ENCODE assay signal across 9 mouse cellular contexts in the genomic region with DNA sequence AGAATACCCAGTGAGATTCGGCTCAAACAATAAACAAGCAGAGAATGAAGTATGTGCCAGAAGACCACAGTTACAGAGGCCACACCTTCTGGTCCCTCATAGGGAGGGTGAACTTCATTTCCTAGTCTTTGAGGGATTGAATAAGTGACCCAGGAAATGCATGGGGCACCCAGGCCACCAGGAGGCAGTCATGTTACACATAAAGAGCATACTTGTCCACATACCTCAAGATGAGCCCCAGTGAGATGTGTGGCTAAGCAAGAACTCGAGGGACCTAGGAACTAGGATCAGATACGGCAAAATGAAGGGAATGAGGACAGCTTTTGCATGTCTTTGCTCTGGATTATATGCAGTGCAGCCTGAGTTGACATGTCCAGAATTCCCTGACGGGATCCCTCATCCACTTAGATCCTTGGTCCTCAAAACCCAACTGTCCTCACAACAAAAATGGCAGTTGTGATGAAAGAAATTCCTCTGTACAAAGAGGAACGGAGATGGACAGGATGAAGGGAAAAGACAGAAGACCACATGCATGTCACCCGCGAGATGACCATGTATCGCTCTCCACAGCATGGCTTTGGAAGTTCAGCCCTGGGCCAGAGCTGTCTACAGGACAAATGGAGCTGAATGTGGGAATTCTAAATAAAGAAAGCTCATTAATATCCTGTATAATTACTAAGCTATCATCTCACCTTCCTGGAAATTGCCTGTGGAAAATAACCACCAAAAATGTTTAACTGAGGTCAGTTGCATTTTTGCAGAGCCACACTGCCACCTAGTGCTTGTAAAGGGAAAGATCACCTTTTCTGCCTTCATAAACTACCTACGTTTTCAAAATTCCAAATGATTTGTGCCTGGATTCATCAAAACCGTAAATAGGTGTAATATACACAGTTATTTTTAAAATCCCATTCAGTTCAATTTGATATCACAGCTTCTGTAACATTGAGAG. TPM values are rescaled to one million over a fixed set of nuclear protein-coding genes. Genes with fewer than 3 reads are reported as not detected.
A peak's percentile ranks its signal among the peaks of the same experiment; 100 is the strongest.
DNase-seq lines count a peak whose midpoint lies in the region; ATAC-seq and TF ChIP-seq lines count a peak whose summit lies in the region.
"Had no signal": no experiment of that assay in that cellular context is flagged by ENCODE, and none has a peak within 500 bp of the region (broad histone marks: within the 10 kb centered on the region; RNA-seq: fewer than 3 reads in every experiment).

No protein-coding gene starts in this region.

- no peak for ATAC-seq in G1E (ENCODE audit: extremely low read depth, insufficient number of reproducible peaks, low FRiP score, poor library complexity, severe bottlenecking)
- no peak for ATAC-seq in limb, embryonic 11.5 days (ENCODE audit: insufficient number of reproducible peaks, low FRiP score, low TSS enrichment, low read depth)

- no peaks in the 10 kb centered on the region for H3K9me3 ChIP-seq in G1E (replicated peaks)
- no peaks in the 10 kb centered on the region for H3K9me3 ChIP-seq in limb, embryonic 11.5 days (ENCODE audit: control insufficient read depth, low read length)

- H3K4me2 ChIP-seq in limb, embryonic 11.5 days (ENCODE audit: low read depth, severe bottlenecking): no peak overlapping the region

- H3K27ac ChIP-seq in limb, embryonic 11.5 days (replicated peaks; ENCODE audit: low read depth, low read length): no peak overlapping the region

- no peak overlapping the region for H3K9ac ChIP-seq in limb, embryonic 11.5 days (ENCODE audit: low read length)

- 72% methylated on average over 10 of the region's 10 CpGs for WGBS in limb, embryonic 11.5 days

- 0 out of 2 replicates have a peak, but pooled peaks cover under 1% of the 10 kb centered on the region for H3K27me3 ChIP-seq in G1E (ENCODE audit: insufficient read depth, low read length)
- H3K27me3 ChIP-seq in limb, embryonic 11.5 days (ENCODE audit: control insufficient read depth, insufficient read depth, low read length): no peaks in the 10 kb centered on the region

- H3K4me3 ChIP-seq in G1E (ENCODE audit: low read depth, low read length): no peak overlapping the region
- no peak overlapping the region for H3K4me3 ChIP-seq in limb, embryonic 11.5 days (ENCODE audit: low read depth, low read length)

- no peaks in the 10 kb centered on the region for H3K36me3 ChIP-seq in G1E (replicated peaks)
- no peaks in the 10 kb centered on the region for H3K36me3 ChIP-seq in limb, embryonic 11.5 days (ENCODE audit: control insufficient read depth, insufficient read depth, low read length)

- peak; percentile 51 for DNase-seq in 416B (ENCODE audit: low read depth)
- DNase-seq in G1E (ENCODE audit: low spot score): no peak
- peak; percentile 31 for DNase-seq in cerebellum, adult 11-12 months
- peak; percentile 46 for DNase-seq in forelimb bud, embryonic 11.5 days (ENCODE audit: low read depth, low spot score)
- DNase-seq in kidney, adult 9 months: peak; percentile 91
- DNase-seq in limb, embryonic 11.5 days (ENCODE audit: low spot score): peak; percentile 41
- DNase-seq in naive thymus-derived CD4-positive, alpha-beta T cell, adult 2 months (ENCODE audit: low read depth): peak; percentile 28
- peak; percentile 36 for DNase-seq in thymus, postnatal 36 days

- peak; percentile 33; the same call in 1 of the 2 replicates for TF ChIP-seq CTCF in G1E (IDR thresholded peaks at IDR 0.05; ENCODE audit: low read depth, low read length)

- no peaks in the 10 kb centered on the region for H3K4me1 ChIP-seq in G1E (ENCODE audit: insufficient read depth, low read depth, low read length)
- no peaks in the 10 kb centered on the region for H3K4me1 ChIP-seq in limb, embryonic 11.5 days (ENCODE audit: control insufficient read depth, insufficient read depth, low read length)

RNA-seq across cellular contexts. Expression of a gene that starts 54.1 kb away (rescaled TPM):
- total RNA-seq in G1E (2014; fragmentation: Nextera tagmentation) (not detected in 2 replicates), G1E (2017) (0.05 and 0.12 TPM in 2 replicates)
- not detected in 2 replicates for polyA plus RNA-seq in G1E (2012)
- polyA plus RNA-seq in limb, embryonic 11.5 days (2014; fragmentation: Nextera tagmentation; extraction: Ambion mirVana): 17.8 and 19.2 TPM in 2 replicates
- total RNA-seq: neutrophil, adult 5-6 weeks had no signal

Comparison
In these comparisons a context has a peak if more than half of its experiments do, and no peak if none do; other contexts are left out.
1. RNA of a gene that starts 54.1 kb away (polyA plus RNA-seq): 17.8 to 19.2 TPM in limb, embryonic 11.5 days; not detected in G1E; every median in the first group is over 10 times any median in the second.